Mouse (Mus musculus) urinary bladder, postnatal 25 days (tissue): ENCODE measurements at regions not wholly inside any gene's neighbourhood (a gene's known extent, or its start where the extent isn't known, plus 50 kb on each side); places are given as distances from the start of the nearest gene placed in this dataset.
A peak's percentile ranks its signal among the peaks of the same experiment; 100 is the strongest.

Source experiments
- DNase-seq: peaks from one replicate; pipeline ENCODE4 v3.0.0; 2022; ENCODE audit warnings: low spot score

DNA sequence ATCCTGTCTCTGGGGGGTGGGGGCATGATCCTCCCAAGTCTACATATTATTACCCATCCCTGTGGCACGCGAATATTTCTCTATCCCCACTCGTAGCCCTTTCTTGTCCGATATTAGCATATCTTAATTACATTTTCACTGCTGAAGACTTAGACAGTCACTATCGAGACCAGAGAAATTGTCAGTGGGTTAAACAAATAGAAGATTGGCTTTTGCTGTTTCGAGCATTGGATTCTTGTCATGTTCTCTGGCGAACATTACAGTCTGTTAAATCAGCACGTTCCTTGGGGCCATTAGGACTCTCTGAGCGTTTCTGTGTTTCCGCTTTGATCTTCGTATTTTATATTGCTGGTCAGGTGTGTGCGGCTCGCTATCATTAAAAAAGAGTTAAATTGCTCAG lies 129.6 kb upstream of the Psmd7 start:
- DNase-seq = no peak

DNA sequence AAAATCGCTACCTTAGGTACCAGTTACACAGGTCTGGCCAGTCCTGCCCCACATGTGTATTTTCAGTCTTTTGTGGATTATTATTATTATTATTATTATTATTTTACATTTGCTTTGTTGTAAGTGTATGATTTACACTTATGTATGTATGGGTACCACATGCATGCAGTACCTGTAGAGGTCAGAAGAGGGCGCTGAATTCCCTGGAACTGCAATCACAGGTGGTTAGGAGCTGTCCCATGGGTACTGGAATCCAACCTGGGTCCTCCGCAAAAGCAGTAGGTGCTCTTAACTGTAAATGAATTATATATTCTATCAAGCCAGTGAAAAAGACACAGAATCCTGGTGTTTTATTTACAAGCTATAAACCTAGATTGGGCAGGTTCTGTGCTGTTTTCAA lies 131.4 kb upstream of the Psmd7 start:
- no peak for DNase-seq

- no peak for DNase-seq
Observed at GRCm38 (mm10) chr8:107726716-107727115, 138.5 kb upstream of the Psmd7 start.

DNA sequence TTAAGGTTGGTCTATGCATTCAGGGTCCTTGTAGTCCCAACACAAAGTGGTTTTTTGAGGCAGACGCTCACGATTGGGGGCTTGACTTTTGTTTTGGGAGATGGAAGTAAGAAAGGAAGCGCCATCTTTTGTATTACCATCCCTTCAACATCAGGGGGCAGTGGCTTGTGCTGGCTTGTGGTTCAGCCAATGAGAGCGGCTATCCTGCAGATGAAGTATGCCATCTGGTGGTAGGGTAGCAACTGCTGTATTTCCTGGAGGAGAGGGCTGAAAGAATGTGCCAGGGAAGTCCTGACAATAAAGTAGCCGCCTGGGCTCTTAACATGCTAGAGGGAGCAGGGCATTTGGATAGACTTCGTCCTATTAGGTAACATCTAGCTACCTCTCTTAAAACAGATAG lies 139.0 kb upstream of the Psmd7 start:
- DNase-seq = no peak

GRCm38 (mm10) chr8:107739091-107739490 lies 150.8 kb upstream of the Psmd7 start:
- no peak for DNase-seq

DNA sequence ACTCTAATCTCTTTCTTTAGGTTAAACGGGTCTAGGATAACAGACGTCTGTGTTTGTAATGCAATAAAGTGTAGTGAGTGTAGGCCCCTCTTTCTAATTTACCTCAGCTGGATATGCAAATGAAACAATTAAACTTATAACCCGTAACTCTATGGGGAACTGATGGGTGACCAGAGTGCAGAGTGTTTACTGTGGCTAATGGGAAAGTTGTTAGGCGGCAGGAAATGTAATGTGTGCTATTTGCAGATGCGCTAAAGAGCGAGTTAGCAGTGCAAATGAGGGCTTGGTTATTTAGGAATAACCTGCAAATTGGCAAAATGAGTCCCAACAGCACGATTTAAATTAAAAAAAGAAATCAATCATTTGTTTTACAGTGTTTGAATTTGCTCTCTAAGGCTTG lies 168.8 kb upstream of the Psmd7 start:
- DNase-seq = no peak

DNA sequence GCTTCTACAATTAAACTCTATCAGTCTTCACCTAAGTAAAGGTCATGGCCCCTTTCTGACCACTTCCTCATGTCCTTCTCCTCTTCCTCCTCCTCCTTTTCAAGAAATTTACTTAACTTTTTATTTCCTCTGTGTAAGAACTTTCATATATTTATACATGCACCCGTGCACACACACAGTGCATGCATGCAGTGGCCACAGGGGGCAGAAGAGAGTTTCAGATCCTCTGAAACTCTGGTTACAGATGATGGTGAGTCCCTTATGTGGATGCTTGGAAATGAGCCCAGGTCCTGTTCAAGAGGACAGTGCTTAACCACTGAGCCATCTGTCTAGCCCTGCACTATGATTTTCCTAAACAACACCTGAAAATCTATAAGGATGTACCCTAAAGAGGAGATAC lies 170.4 kb upstream of the Psmd7 start:
- no peak for DNase-seq

DNA sequence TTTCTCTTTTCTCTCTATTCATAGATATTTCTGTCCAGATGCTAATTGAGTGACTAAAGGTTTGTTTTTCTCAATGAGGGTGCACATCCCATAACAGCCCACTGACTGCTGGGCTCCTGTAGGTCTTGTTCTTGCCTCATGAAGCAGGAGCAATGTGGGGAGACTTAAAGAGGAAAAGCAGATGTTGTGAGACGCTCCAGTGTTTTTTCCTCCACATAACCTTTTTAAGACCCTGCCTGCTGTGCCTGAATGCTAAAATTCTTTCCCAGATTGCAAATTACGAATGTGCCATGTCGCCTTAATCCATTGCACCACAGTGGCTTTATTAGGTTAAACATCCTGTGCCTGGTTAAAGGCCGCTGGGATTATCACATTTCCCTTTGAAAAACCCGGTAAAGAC lies 165.5 kb upstream of the Zfhx3 start:
- DNase-seq = no peak

GRCm38 (mm10) chr8:107785771-107786170 lies 156.7 kb upstream of the Zfhx3 start:
- DNase-seq = no peak

DNA sequence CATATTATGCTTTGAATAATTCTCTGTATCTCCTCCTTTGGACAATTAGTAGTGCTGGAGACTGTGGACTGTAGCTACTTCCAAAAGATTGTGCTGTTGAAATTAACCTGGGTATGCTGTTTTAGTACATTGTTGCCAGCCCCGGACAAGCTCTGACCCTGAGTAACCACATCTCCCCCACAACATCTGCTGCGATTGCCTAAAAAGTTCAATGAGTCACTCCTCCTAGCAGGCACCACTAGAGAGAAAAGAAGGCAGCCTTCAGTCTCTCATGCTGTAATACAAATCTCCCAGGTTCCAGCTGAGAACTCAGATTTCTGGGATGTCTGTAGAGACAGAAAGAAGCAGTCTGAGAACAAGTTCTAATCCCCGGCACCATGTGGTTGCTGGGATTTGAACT lies 150.2 kb upstream of the Zfhx3 start:
- DNase-seq = no peak

- no peak for DNase-seq
Observed at GRCm38 (mm10) chr8:107814931-107815330, 127.5 kb upstream of the Zfhx3 start.

GRCm38 (mm10) chr8:107815775-107816174 lies 126.7 kb upstream of the Zfhx3 start:
- DNase-seq = no peak

- no peak for DNase-seq
Observed at GRCm38 (mm10) chr8:107817796-107818195, 124.6 kb upstream of the Zfhx3 start.

DNA sequence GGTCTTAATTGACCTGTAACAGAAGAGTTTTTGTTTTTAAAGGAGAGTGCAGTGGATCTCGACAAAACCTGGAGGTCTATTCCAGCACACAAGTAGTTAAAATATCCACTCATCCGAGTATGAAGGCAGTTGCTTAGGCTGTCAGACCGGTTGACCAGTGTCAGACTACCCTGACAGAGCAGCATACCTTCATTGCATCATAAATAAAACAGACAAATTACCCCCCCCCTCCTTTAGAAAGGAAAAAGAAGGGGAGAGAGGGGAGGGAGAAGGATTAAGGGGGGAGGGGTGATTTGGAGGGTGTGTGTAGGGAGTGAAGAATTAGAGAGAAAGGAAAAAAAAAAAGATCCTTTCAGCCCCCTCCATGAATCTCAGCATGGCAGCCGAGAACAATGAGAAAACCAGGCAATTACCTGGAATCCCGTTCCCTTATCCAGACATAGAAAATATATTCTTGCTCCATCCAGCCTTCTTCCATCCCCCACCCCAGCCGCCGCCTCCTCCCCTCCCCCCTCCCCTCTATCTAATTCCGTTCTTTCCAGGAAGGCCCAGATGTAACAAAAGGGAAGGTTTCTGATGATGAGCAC lies 122.2 kb upstream of the Zfhx3 start:
- peak; percentile 10 for DNase-seq

DNA sequence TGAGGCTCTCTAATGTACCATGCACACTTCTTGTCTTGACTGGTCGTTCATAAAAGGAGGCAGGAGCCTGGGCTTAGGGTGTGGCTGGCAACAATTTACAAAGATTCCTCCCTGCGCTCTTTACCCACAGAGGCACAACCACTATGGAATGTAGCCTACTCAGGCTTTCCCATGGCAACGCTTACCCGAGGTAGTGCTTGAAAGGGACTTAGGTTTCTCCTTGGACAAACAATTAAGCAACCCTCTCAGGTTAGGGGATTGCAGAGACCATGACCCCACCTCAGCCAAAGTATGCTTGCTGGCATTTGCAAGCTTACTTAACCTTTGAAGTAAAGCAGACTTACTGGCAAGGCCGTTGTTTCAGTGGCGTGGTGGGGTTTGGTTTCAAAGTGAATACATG lies 120.9 kb upstream of the Zfhx3 start:
- peak; percentile 8 for DNase-seq

DNA sequence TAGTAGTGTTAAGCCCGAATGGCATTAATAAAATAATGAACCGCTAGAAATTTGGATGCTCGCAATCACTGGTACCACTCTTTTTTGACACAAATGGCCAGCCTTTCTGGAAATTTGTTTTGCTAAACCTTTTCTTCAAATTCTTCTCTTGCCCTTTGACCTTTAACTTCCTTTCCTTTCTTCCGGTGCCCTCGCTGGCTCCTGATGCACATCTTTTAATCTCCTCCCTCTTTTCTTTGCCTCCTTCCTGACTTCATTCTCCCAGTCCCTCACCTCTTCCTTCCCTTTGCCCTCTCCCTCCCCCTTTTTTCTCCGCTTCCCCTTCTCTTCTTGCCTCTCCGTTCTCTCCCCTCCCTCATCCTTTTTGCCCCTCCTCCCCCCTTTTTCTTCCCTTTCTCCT lies 118.3 kb upstream of the Zfhx3 start:
- DNase-seq = no peak

DNA sequence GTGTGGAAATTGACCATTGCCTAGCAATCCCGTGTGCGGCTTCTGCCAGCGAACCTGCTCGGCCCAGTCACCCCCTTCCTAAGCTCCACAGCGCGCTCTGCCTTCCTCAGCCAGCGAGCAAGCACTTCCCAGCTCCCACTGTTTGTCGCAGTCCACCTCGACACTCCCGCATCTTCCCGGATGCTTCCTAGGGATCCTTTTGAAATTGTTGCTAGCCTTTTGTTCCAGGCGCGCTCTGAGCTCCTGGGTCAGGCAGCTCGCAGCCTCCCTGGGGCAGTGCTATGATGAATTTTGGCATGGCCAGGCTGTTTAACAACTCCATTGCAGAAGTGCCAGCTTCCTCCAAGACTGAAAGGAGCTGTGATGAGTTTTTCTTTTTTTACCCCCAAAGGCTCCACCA lies 117.8 kb upstream of the Zfhx3 start:
- DNase-seq = no peak

DNA sequence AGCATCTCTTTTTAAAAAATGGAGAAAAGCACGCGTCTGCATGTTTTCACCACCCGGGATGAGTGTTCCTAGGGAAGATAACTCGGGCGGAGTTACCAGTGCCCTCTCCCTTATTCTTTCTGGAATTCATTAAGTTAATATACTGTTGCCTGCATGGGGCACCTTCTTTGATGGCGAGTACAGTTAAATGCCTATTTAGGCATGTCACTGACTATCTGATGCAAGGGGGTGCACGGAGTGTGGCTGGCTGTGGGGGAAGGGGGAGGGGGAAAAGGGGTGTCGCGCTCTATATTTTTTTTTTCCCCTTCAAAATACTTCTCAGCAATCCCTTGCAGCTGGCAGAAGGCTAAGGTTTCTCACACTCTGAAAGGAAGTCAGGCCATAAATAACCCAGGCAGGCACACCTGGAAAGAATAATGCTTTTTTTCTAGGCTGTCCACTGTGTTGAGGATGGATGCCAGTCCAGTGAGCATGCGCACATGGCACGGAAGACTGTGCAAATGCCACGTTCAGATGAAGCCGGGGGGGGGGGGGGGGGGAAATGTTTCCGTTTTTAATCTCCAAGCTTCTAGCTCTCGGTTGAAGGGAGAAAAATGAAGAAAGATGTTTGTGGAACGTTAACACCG lies 114.8 kb upstream of the Zfhx3 start:
- no peak for DNase-seq

DNA sequence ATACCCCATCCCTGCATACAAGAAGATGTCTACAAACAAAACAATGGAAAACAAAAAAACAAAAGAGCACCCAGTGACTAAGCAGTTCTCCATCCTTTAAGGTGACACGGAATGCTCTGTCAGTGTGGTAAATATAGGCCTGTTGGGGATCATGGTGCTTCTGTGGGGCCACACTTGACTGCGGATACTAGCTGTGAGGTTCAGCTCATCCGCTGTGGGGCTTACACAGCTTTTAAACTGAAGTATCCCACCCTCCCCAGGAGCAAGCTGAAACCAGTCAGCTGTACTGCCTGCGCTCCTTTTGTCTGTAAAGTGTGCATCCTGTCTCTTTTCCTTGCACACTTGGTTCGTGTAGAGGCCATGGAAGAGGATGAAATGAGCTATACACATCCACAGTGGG lies 113.9 kb upstream of the Zfhx3 start:
- no peak for DNase-seq

GRCm38 (mm10) chr8:107833481-107833880 lies 109.0 kb upstream of the Zfhx3 start:
- no peak for DNase-seq

DNA sequence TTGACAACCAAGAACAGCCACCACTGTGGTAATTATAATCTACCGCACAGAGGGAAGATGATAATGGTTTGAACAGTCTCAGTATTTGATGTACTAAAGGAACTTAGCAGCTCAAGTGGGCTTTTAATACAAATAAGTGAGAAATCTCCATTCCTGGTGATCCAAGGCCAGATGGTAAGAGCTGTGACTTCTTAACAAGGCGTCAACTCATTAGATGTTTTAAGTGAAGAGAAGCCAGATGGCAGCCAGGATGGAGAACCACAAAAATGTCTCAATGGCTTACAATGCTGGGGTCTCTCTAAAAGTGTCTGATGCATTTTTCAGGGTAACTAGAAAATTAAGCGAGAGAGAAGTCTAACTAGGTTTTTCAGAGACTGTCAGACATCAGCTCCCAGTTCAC lies 96.3 kb upstream of the Zfhx3 start:
- DNase-seq = no peak

GRCm38 (mm10) chr8:107851236-107852043 lies 91.0 kb upstream of the Zfhx3 start:
- DNase-seq = no peak

DNA sequence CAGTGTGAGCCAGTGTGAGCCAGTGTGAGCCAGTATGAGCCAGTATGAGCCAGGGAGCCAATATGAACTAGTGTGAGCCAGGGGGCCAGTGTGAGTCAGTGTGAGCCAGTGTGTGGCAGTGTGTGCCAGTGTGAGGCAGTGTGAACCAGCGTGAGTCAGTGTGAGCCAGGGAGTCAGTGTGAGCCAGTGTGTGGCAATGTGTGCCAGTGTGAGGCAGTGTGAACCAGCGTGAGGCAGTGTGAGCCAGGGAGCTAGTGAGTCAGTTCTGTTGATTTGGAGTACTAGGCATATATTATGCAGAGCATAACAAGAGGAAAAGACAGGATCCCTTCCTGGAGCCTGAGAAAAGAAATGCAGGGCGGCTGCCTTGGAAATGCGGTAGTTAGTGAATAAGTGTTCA lies 82.7 kb upstream of the Zfhx3 start:
- no peak for DNase-seq

DNA sequence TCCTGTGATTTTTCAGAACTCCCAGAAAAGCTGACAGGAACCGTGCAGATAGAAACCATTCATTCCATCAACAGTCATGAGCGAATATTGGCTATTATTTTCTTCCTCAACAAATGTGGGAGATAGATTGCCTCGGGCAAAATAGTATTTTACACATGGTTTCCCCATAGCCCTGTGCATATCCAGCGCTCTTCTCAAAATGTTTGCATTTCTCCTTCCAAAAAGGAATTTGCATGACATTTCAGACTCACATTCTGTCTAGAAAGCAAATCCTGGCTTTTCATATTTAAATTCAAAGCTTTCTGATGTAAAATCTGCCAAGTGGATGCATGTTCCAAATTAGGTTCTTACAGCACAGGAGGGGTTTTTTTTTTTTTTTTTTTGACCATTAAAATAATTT lies 82.2 kb upstream of the Zfhx3 start:
- DNase-seq = no peak
